ENCODE assay signal across 15 mouse cellular contexts in the genomic region with DNA sequence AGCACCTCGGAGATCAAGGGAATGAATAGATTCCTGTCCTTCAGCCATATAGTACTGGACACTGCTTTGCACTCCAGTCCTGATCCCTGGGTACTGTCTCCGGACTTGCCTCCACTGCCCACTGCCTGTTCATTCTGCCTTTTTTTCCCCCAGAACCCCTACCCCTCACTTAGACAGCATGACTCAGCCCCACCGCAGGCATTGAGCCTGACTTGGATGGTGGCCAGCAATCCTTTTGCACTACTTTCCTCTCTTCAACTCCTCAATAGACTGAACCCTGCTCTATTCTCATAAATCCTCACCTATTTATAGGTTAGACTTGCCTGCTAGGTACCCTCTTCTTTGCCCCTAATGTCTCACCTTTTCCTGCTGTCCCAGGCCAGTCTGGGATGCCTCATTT.
DNase-seq lines count a peak whose midpoint lies in the region; ATAC-seq and TF ChIP-seq lines count a peak whose summit lies in the region.
"Had no signal": no experiment of that assay in that cellular context is flagged by ENCODE, and none has a peak within 500 bp of the region (broad histone marks: within the 10 kb centered on the region; RNA-seq: fewer than 3 reads in every experiment).

No protein-coding gene starts in this region.

- H3K9ac ChIP-seq in kidney, embryonic 15.5 days, result no peak overlapping the region
- H3K9ac ChIP-seq: heart, embryonic 13.5 days; liver, embryonic 15.5 days; stomach, embryonic 15.5 days had no signal

- WGBS in kidney, embryonic 15.5 days, result 73% methylated on average over 3 of the region's 3 CpGs

- H3K4me2 ChIP-seq in kidney, embryonic 15.5 days, result no peak overlapping the region
- H3K4me2 ChIP-seq: heart, embryonic 13.5 days; liver, embryonic 15.5 days; stomach, embryonic 15.5 days had no signal

- no peak for TF ChIP-seq CTCF in Patski (IDR thresholded peaks at IDR 0.05)
- no peak for TF ChIP-seq CTCF in cortical plate, adult 2 months (IDR thresholded peaks at IDR 0.05; ENCODE audit: extremely low read depth, insufficient read depth, low read length)

- 0 out of 2 replicates have a peak, but pooled peaks cover 4% of the 10 kb centered on the region for H3K4me1 ChIP-seq in kidney, embryonic 15.5 days
- peaks cover 6% of the 10 kb centered on the region; the same call in 1 of the 2 replicates for H3K4me1 ChIP-seq in cortical plate, adult 2 months (ENCODE audit: control insufficient read depth, insufficient read depth, low read length)
- H3K4me1 ChIP-seq: liver, embryonic 15.5 days; stomach, embryonic 15.5 days had no signal

- no peaks in the 10 kb centered on the region for H3K36me3 ChIP-seq in kidney, embryonic 15.5 days
- H3K36me3 ChIP-seq: liver, embryonic 15.5 days; stomach, embryonic 15.5 days had no signal

- no peaks in the 10 kb centered on the region for H3K27me3 ChIP-seq in kidney, embryonic 15.5 days
- H3K27me3 ChIP-seq in Patski, result no peaks in the 10 kb centered on the region
- H3K27me3 ChIP-seq: heart, embryonic 13.5 days; liver, embryonic 15.5 days; stomach, embryonic 15.5 days had no signal

- ATAC-seq in kidney, embryonic 15.5 days (replicated peaks; ENCODE audit: low FRiP score), result no peak
- no peak for ATAC-seq in Patski
- ATAC-seq: CD4-positive, CD25-positive, alpha-beta regulatory T cell, adult 4 months; hindbrain, embryonic 16.5 days had no signal

- DNase-seq in cerebellum, postnatal 25 days, result peak; percentile 23 to 60
- DNase-seq in cerebellum, adult 9-10 months, result no peak
- peak; percentile 28 for DNase-seq in kidney, postnatal 10 days
- peak; percentile 38 for DNase-seq in Patski (ENCODE audit: low read depth, low spot score)
- DNase-seq in spleen, postnatal 14 days (ENCODE audit: low spot score in 2 of 2), result no peak
- DNase-seq: embryo, embryonic 11 days; kidney, adult 9 months; thymus, postnatal 36 days had no signal

- no peak overlapping the region for H3K27ac ChIP-seq in kidney, embryonic 15.5 days
- H3K27ac ChIP-seq in cortical plate, adult 2 months (ENCODE audit: insufficient read depth, low read length), result 0 out of 2 replicates have a peak overlapping the region, but pooled peaks have one; percentile 5
- H3K27ac ChIP-seq: heart, embryonic 13.5 days; liver, embryonic 15.5 days; stomach, embryonic 15.5 days had no signal

- H3K9me3 ChIP-seq in kidney, embryonic 15.5 days (replicated peaks), result no peaks in the 10 kb centered on the region
- H3K9me3 ChIP-seq: heart, embryonic 13.5 days; liver, embryonic 15.5 days; stomach, embryonic 15.5 days had no signal

- in situ Hi-C loops in Patski (cut with MboI; ENCODE audit: low pct_unique_long_range_greater_than_20kb), result no loop called here

- no peak for TF ChIP-seq POLR2A in cortical plate, adult 2 months (IDR thresholded peaks at IDR 0.05; ENCODE audit: extremely low read depth, insufficient read depth, low read length)

- CTCF ChIA-PET in Patski (lab: Charles Lee), result interaction anchor here (1.7 kb wide), 1 partner anchor 10 kb away, joined by 3 read pairs; no protein-coding TSS in a partner anchor

- no peak overlapping the region for H3K4me3 ChIP-seq in kidney, embryonic 15.5 days (replicated peaks)
- H3K4me3 ChIP-seq in cortical plate, adult 2 months (ENCODE audit: insufficient read depth, low read length), result no peak overlapping the region
- H3K4me3 ChIP-seq: heart, embryonic 13.5 days; liver, embryonic 15.5 days; stomach, embryonic 15.5 days had no signal

- POLR2A ChIA-PET in Patski (lab: Charles Lee), result no interaction called here

Comparison
In these comparisons a context has a peak if more than half of its experiments do, and no peak if none do; other contexts are left out.
1. DNase-seq: peak in cerebellum, postnatal 25 days (2 of 2), kidney, postnatal 10 days (single experiment) and Patski (single experiment); none in cerebellum, adult 9-10 months (single experiment) and spleen, postnatal 14 days (0 of 2).